Mouse (Mus musculus): ENCODE measurements at regions not wholly inside any gene's neighbourhood (a gene's known extent, or its start where the extent isn't known, plus 50 kb on each side); places are given as distances from the start of the nearest gene placed in this dataset.

DNA sequence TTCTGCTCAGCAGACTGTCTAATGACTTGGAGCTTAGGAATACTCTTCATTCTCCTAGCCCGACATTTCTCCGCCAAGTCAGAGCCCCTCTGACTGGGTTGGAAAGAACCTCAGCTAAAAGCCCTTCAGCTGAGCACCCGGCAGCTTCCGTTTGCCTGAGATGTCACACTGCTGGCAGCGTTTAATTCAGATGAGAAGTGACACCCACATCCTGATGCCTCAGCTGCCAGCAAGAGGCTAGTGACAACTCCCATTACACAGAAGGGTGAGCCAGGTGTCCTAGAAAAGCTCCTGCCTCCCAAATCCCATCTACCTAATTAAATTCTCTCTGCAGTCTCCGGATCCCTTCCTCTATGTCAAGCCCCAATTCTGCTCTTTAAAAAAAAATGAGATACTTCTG is 670.2 kb upstream of the Arpp21 start:
- Histone ChIP-seq H3K27me3 (ENCODE audit: control insufficient read depth, insufficient read depth, low read length) (no peaks in the 10 kb centered on the region), H3K4me3 (ENCODE audit: low read length) (no peak overlapping the region), H3K4me2 (ENCODE audit: low read depth, low read length) (no peak overlapping the region), H3K36me3 (ENCODE audit: control insufficient read depth, insufficient read depth) (no peaks in the 10 kb centered on the region), H3K9me3 (replicated peaks; ENCODE audit: control insufficient read depth, low read length) (no peaks in the 10 kb centered on the region), H3K4me1 (ENCODE audit: control insufficient read depth, insufficient read depth, low read length) (no peaks in the 10 kb centered on the region), H3K9ac (ENCODE audit: low read length) (no peak overlapping the region), H3K27ac (ENCODE audit: low read length) (no peak overlapping the region)
- WGBS: 77% methylated on average over 6 of the region's 6 CpGs
- no peak for ATAC-seq (replicated peaks; ENCODE audit: extremely low read depth, insufficient read depth, low FRiP score)

DNA sequence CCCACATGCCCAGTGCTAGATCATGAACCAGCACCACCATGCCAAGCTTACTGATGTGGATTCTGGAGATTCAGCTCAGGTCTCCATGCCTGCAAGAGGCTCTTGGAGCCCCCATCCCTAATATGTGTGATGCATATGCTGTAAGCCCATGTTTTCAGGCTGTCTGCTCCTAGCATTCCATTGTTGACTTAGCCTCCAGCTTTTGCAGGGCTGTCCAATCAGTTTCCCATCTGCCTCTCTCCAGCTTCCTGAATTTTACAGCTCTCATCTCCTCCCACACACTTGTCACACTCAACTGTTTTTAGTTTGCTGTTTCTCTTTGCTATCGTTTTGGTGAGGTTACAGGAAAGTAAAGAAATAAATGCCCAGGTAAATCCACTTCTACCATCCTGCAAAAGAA is 629.2 kb upstream of the Arpp21 start:
- no peak for ATAC-seq (replicated peaks; ENCODE audit: extremely low read depth, insufficient read depth, low FRiP score)
- Histone ChIP-seq H3K4me3 (ENCODE audit: low read length) (no peak overlapping the region), H3K4me1 (ENCODE audit: control insufficient read depth, insufficient read depth, low read length) (no peaks in the 10 kb centered on the region), H3K27ac (ENCODE audit: low read length) (no peak overlapping the region), H3K9me3 (replicated peaks; ENCODE audit: control insufficient read depth, low read length) (no peaks in the 10 kb centered on the region), H3K9ac (ENCODE audit: low read length) (no peak overlapping the region), H3K27me3 (ENCODE audit: control insufficient read depth, insufficient read depth, low read length) (no peaks in the 10 kb centered on the region), H3K4me2 (ENCODE audit: low read depth, low read length) (no peak overlapping the region), H3K36me3 (ENCODE audit: control insufficient read depth, insufficient read depth) (no peaks in the 10 kb centered on the region)
- 33% methylated on average over 1 of the region's 1 CpGs for WGBS

DNA sequence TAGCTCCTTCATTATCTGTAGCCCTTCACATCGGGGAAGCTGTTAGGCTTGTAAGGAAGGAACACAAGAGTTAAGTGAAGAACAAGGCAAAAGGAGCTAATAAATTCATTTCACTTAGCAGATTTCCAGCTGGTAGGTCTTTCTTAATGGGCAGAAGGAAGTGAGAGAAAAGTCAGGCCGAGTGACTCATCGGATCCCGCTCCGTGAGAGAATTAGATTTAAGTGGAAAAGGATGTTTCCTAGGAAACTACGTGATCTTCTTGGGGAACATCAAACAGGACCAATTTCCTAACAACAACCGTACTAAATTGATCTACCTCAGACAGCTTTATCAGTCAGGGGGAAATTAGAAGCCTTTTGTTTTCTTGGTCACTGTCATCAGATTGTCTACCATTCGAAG is 625.4 kb upstream of the Arpp21 start:
- H3K4me3 ChIP-seq (ENCODE audit: low read length): no peak overlapping the region
- H3K4me1 ChIP-seq (ENCODE audit: control insufficient read depth, insufficient read depth, low read length): no peaks in the 10 kb centered on the region
- H3K36me3 ChIP-seq (ENCODE audit: control insufficient read depth, insufficient read depth): no peaks in the 10 kb centered on the region
- no peaks in the 10 kb centered on the region for H3K9me3 ChIP-seq (replicated peaks; ENCODE audit: control insufficient read depth, low read length)
- H3K27ac ChIP-seq (ENCODE audit: low read length): no peak overlapping the region
- WGBS: 54% methylated on average over 8 of the region's 8 CpGs
- H3K27me3 ChIP-seq (ENCODE audit: control insufficient read depth, insufficient read depth, low read length): no peaks in the 10 kb centered on the region
- H3K9ac ChIP-seq (ENCODE audit: low read length): no peak overlapping the region
- H3K4me2 ChIP-seq (ENCODE audit: low read depth, low read length): no peak overlapping the region
- no peak for ATAC-seq (replicated peaks; ENCODE audit: extremely low read depth, insufficient read depth, low FRiP score)

GRCm38 (mm10) chr9:112860307-112860893 is 624.7 kb upstream of the Arpp21 start:
- H3K27me3 ChIP-seq (ENCODE audit: control insufficient read depth, insufficient read depth, low read length): no peaks in the 10 kb centered on the region
- 71% methylated on average over 3 of the region's 3 CpGs for WGBS
- H3K4me3 ChIP-seq (ENCODE audit: low read length): no peak overlapping the region
- no peaks in the 10 kb centered on the region for H3K36me3 ChIP-seq (ENCODE audit: control insufficient read depth, insufficient read depth)
- no peaks in the 10 kb centered on the region for H3K4me1 ChIP-seq (ENCODE audit: control insufficient read depth, insufficient read depth, low read length)
- no peak for ATAC-seq (replicated peaks; ENCODE audit: extremely low read depth, insufficient read depth, low FRiP score)
- no peaks in the 10 kb centered on the region for H3K9me3 ChIP-seq (replicated peaks; ENCODE audit: control insufficient read depth, low read length)
- no peak overlapping the region for H3K4me2 ChIP-seq (ENCODE audit: low read depth, low read length)
- H3K9ac ChIP-seq (ENCODE audit: low read length): no peak overlapping the region
- H3K27ac ChIP-seq (ENCODE audit: low read length): no peak overlapping the region

- Histone ChIP-seq H3K4me3 (ENCODE audit: low read length) (no peak overlapping the region), H3K27ac (ENCODE audit: low read length) (no peak overlapping the region), H3K9ac (ENCODE audit: low read length) (no peak overlapping the region), H3K27me3 (ENCODE audit: control insufficient read depth, insufficient read depth, low read length) (no peaks in the 10 kb centered on the region), H3K36me3 (ENCODE audit: control insufficient read depth, insufficient read depth) (no peaks in the 10 kb centered on the region), H3K4me1 (ENCODE audit: control insufficient read depth, insufficient read depth, low read length) (no peaks in the 10 kb centered on the region), H3K9me3 (replicated peaks; ENCODE audit: control insufficient read depth, low read length) (no peaks in the 10 kb centered on the region), H3K4me2 (ENCODE audit: low read depth, low read length) (no peak overlapping the region)
- 64% methylated on average over 6 of the region's 6 CpGs for WGBS
- ATAC-seq (replicated peaks; ENCODE audit: extremely low read depth, insufficient read depth, low FRiP score): no peak
Observed at GRCm38 (mm10) chr9:112841473-112841872, 605.7 kb upstream of the Arpp21 start.

- Histone ChIP-seq H3K27me3 (ENCODE audit: control insufficient read depth, insufficient read depth, low read length) (no peaks in the 10 kb centered on the region), H3K4me1 (ENCODE audit: control insufficient read depth, insufficient read depth, low read length) (no peaks in the 10 kb centered on the region), H3K27ac (ENCODE audit: low read length) (no peak overlapping the region), H3K4me2 (ENCODE audit: low read depth, low read length) (no peak overlapping the region), H3K36me3 (ENCODE audit: control insufficient read depth, insufficient read depth) (no peaks in the 10 kb centered on the region), H3K9me3 (replicated peaks; ENCODE audit: control insufficient read depth, low read length) (no peaks in the 10 kb centered on the region), H3K4me3 (ENCODE audit: low read length) (no peak overlapping the region), H3K9ac (ENCODE audit: low read length) (no peak overlapping the region)
- no peak for ATAC-seq (replicated peaks; ENCODE audit: extremely low read depth, insufficient read depth, low FRiP score)
- 70% methylated on average over 7 of the region's 7 CpGs for WGBS
Observed at GRCm38 (mm10) chr9:112839071-112839793, 603.5 kb upstream of the Arpp21 start.

DNA sequence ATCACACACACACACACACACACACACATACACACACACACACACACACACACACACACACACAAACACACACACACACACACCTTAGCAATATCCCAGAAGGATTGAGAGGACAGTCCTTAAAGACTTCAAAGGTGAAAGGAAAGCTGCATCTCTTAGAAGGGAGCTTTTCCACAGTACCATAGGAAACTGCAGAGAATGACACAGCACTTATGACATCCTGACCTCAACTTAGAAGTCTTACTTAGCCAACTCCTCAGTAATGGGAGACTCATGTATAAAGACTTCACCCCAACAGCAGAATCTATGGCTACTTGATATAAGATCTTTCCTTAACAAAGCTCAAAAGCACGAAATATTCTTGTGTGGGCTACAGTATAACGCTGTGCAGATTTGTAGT is 601.8 kb upstream of the Arpp21 start:
- H3K36me3 ChIP-seq (ENCODE audit: control insufficient read depth, insufficient read depth): no peaks in the 10 kb centered on the region
- no peak for ATAC-seq (replicated peaks; ENCODE audit: extremely low read depth, insufficient read depth, low FRiP score)
- 86% methylated on average over 2 of the region's 2 CpGs for WGBS

DNA sequence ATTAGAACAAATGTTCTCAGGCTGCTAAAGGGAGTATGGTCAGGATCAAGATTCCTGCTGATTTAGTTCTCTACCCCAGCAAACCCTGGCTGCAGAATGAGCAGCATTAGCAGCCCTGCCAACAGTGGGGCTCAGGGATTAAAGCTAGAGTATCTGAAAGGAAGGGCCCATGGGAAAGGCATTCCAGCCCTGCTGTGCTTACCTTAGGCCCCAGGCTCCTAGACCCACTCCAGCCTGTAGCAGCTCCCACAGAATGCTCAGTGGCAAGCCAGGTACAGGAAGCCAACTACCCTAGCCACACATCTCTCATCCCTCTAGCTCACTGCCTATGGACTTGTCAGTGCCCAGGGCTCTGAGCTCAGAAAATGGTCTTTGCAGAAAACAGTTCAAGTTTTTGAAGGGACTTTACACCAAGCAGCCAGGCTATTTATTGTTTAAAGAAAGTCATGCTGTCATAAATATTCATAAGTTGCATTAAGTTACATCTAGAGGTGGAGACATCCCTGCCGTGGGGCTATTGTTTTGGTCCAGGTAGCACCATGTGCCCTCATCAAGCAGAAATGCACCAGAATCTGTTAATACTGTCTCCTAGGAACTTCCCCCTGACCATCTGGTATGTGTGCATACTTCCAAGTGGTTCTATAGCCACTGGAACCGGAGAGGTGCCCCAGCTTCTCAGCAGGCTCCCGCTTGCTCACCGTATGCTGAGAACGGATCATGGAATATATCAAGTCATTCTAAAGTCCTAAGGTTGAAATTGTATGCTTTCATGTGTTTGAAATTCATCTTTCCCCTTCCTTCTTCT is 598.9 kb upstream of the Arpp21 start:
- no peak overlapping the region for H3K4me3 ChIP-seq (ENCODE audit: low read length)
- no peaks in the 10 kb centered on the region for H3K27me3 ChIP-seq (ENCODE audit: control insufficient read depth, insufficient read depth, low read length)
- no peak overlapping the region for H3K9ac ChIP-seq (ENCODE audit: low read length)
- 84% methylated on average over 5 of the region's 5 CpGs for WGBS
- H3K9me3 ChIP-seq (replicated peaks; ENCODE audit: control insufficient read depth, low read length): no peaks in the 10 kb centered on the region
- no peak overlapping the region for H3K4me2 ChIP-seq (ENCODE audit: low read depth, low read length)
- no peak for ATAC-seq (replicated peaks; ENCODE audit: extremely low read depth, insufficient read depth, low FRiP score)
- H3K36me3 ChIP-seq (ENCODE audit: control insufficient read depth, insufficient read depth): no peaks in the 10 kb centered on the region
- H3K4me1 ChIP-seq (ENCODE audit: control insufficient read depth, insufficient read depth, low read length): no peaks in the 10 kb centered on the region
- no peak overlapping the region for H3K27ac ChIP-seq (ENCODE audit: low read length)

More for the DNA sequence above, 601.8 kb upstream of the Arpp21 start:
- Histone ChIP-seq H3K4me3 (ENCODE audit: low read length) (no peak overlapping the region), H3K9me3 (replicated peaks; ENCODE audit: control insufficient read depth, low read length) (no peaks in the 10 kb centered on the region), H3K27ac (ENCODE audit: low read length) (no peak overlapping the region), H3K4me1 (ENCODE audit: control insufficient read depth, insufficient read depth, low read length) (no peaks in the 10 kb centered on the region), H3K9ac (ENCODE audit: low read length) (no peak overlapping the region), H3K4me2 (ENCODE audit: low read depth, low read length) (no peak overlapping the region), H3K27me3 (ENCODE audit: control insufficient read depth, insufficient read depth, low read length) (no peaks in the 10 kb centered on the region)

DNA sequence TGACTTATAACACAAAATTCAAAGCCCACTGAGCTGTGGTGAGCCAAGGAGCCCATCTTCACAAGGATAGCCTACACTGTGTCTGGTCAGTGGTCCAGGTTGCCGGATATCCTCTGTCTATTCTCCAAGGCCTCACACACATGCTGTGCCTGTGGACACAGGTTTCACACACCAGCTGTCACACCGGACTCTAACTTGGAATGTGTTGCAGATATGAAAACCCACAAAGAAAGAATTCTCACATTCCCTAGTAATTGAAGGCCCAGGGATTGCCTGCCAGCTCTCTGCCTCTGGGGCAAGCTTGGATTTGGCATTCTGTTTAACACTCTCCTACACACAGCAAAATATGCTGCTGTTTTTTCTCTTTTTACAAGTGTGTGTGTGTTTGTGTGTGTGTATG is 595.4 kb upstream of the Arpp21 start:
- ATAC-seq (replicated peaks; ENCODE audit: extremely low read depth, insufficient read depth, low FRiP score): no peak
- no peaks in the 10 kb centered on the region for H3K27me3 ChIP-seq (ENCODE audit: control insufficient read depth, insufficient read depth, low read length)
- H3K4me3 ChIP-seq (ENCODE audit: low read length): no peak overlapping the region
- no peaks in the 10 kb centered on the region for H3K4me1 ChIP-seq (ENCODE audit: control insufficient read depth, insufficient read depth, low read length)
- no peak overlapping the region for H3K4me2 ChIP-seq (ENCODE audit: low read depth, low read length)
- H3K36me3 ChIP-seq (ENCODE audit: control insufficient read depth, insufficient read depth): no peaks in the 10 kb centered on the region
- H3K9me3 ChIP-seq (replicated peaks; ENCODE audit: control insufficient read depth, low read length): no peaks in the 10 kb centered on the region
- no peak overlapping the region for H3K9ac ChIP-seq (ENCODE audit: low read length)
- WGBS: 55% methylated on average over 2 of the region's 2 CpGs
- no peak overlapping the region for H3K27ac ChIP-seq (ENCODE audit: low read length)
